Mouse (Mus musculus) cerebellum, adult 8-10 months (tissue): ENCODE results near the gene Asgr1.
A peak's percentile ranks its signal among the peaks of the same experiment; 100 is the strongest.

Experiments used
- DNase-seq: peaks from one replicate; pipeline ENCODE4 v3.0.0; 2022

Gene Asgr1

GRCm38 (mm10) chr11:70074379-70075071 lies 20.6 kb downstream of the Asgr1 start:
- peak; percentile 72 for DNase-seq

DNA sequence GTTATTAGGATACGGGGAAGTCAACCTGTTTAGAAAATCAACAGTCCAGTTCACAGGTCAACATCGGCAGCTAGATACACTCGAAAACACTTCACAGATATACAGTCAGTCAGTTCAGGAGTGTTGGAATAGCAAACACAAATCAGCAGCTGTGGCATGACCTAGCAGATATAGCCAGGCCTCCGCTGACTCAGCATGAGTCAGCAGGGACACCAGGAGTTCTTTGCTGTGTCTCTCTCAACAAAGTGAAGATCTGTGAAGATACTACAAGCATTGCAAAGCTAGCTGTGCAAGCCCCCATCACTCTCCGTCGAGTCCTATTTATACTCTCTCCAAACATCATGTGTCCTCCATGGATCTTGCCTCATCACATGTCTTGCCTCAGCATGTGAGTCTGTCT lies 21.7 kb downstream of the Asgr1 start:
- DNase-seq, result no peak

GRCm38 (mm10) chr11:70077441-70077840 lies 23.6 kb downstream of the Asgr1 start:
- no peak for DNase-seq

DNA sequence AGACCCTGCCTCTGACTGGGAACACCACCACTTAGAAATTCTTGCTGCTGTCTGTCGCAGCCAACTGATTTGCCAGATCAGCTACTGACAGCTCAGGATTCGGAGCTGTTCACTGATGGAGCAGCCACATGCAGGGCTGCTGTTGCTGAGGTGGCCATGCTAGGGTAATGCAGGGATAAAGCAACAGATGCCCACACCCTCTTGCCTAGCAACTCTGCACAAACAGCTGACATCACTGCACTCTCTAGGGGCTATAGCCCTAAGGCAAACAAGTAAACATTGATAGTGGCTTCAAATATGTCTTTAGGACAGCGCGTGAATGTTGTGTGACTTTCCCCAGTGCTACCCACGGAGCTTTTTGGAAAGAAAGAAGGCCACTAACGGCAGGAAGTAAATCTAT lies 25.3 kb downstream of the Asgr1 start:
- DNase-seq, result no peak

DNA sequence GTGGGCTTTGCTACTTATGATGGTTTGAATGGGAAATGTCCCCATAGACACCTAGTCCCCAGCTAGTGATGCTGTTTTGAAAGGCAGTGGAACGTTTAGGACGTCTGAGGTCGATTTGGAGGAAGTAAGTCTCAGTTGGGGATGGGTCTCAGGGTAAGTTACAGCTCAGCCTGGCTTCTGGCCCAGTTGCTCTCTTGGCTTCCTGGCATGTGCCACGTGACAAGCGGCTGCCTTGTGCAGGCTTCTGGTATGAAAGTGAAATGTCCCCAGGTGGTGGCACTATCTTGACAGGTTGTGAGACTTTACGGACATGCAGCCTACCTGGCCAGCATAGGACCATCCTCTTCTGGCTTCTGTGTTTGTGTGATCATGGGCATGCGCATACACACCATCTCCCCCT lies 26.0 kb downstream of the Asgr1 start:
- DNase-seq, result no peak

GRCm38 (mm10) chr11:70080803-70081590 lies 27.1 kb downstream of the Asgr1 start:
- no peak for DNase-seq

- DNase-seq, result no peak
Observed at GRCm38 (mm10) chr11:70084563-70084962, 30.7 kb downstream of the Asgr1 start.

DNA sequence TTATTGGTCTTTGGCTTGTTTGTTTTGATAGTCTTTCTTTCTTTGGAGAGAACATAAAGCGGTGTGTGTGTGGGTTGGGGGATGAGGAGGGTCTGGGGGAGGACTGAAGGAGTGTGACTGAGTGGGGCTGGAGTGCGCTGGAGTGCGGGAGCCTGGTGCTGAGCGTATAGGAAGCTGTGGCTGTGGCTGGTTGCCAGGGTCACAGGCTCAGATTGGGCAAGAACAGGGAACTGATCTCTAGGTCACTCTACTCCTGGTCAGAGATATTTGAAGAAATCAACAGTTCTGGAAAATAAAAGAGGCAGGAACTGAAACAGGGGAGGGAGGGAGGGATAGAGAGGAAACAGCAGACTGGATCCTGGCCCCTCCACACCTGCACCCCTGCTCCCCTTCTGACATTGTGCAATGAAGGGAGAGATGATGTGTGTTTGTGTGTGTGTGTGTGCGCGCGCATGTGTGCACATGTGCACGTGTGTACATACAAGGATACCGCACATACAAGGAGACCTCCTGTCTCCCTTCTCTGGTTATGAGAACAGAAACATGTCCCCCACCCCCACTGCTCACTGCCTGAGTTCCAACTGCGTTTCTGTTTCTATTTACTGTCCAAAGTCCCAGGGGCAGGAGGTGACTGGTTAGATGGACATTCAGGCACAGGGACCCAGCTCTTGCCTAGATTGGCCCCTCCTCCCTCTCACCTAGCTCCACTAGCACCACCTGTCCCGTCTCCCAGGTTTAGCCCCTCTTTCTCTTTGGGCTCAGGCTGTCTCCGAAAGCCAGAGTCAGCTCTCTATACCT lies 38.3 kb downstream of the Asgr1 start, which contains the start of gene Asgr2:
Gene Asgr2, plus strand, starts transcription at position 659 of the 798 bp plus-strand sequence.
- no peak for DNase-seq

- DNase-seq, result no peak
Observed at GRCm38 (mm10) chr11:70097396-70097795, 43.5 kb downstream of the Asgr1 start.

DNA sequence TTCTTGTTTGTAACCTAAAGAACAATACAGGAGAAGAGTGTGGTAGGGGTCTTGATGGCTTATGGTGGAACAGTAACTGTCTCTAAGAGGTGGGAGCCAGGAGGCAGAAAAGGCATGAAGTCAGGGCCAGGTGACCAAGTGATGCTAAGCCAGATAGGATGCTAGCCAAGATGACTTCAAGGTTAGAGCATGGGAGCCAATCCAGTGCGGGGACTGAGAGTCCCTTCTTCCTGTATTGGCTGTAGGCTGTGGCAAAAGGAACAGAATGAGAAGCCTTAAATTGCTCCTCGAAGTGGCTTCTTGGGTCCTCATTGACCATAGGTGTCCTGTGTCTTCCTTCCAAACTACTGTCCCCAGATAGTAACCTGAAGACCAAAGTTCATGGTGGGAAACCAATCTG lies 45.2 kb downstream of the Asgr1 start:
- no peak for DNase-seq

- no peak for DNase-seq
Observed at GRCm38 (mm10) chr11:70099809-70100208, 45.9 kb downstream of the Asgr1 start.

DNA sequence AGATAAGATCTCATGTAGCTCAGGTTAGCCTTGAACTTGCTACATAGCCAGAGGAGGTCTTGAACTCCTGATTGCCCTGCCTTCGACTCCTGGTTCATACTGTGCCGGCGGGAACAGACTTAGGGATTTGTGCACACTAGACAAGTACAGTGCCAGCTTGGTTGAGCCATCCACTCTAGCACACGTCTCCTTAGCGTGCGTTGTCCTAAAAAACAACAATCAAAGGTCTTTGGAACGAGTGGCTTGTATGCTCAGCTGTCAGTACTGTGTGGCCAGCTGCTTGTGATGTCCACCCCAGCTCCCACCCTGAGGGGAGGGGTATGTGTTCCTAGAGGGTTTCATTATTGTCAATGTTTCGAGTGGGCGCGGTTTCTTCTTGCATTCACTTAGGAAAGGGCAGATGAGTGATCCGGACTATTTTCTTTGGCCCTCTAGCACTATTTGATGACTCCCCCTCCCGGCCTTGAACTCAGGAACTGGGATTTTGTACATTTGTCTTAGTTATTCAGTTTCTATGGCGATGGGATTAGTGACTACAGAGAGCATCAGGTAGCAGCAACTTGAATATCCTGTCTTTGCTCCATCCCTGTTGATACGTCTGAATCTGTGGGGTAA lies 49.9 kb downstream of the Asgr1 start:
- no peak for DNase-seq

- no peak for DNase-seq
Observed at GRCm38 (mm10) chr11:70107085-70107484, 53.2 kb downstream of the Asgr1 start.
